22 mouse cellular contexts compared by ENCODE assay signal in genomic region chr5:129580046-129580445, GRCm38 (mm10). TPM values are rescaled to one million over a fixed set of nuclear protein-coding genes. Genes with fewer than 3 reads are reported as not detected.
DNase-seq lines count a peak whose midpoint lies in the region; ATAC-seq and TF ChIP-seq lines count a peak whose summit lies in the region.
"Had no signal": no experiment of that assay in that cellular context is flagged by ENCODE, and none has a peak within 500 bp of the region (broad histone marks: within the 10 kb centered on the region; RNA-seq: fewer than 3 reads in every experiment).

No protein-coding gene starts in this region.

- ATAC-seq in lung, embryonic 14.5 days (ENCODE audit: insufficient read depth): no peak
- ATAC-seq in liver, embryonic 11.5 days (replicated peaks; ENCODE audit: low FRiP score): no peak
- ATAC-seq: activated CD4-positive, CD25-positive, alpha-beta regulatory T cell, adult 4 months; CD4-positive, CD25-positive, alpha-beta regulatory T cell, adult 4 months; intestine, embryonic 16.5 days had no signal

- no peaks in the 10 kb centered on the region for H3K9me3 ChIP-seq in heart, embryonic 10.5 days
- no peaks in the 10 kb centered on the region for H3K9me3 ChIP-seq in lung, embryonic 14.5 days (ENCODE audit: low read depth, low read length)
- H3K9me3 ChIP-seq in liver, embryonic 11.5 days (ENCODE audit: control insufficient read depth, low read length): no peaks in the 10 kb centered on the region
- H3K9me3 ChIP-seq: limb, embryonic 15.5 days; lung, embryonic 15.5 days; midbrain, embryonic 10.5 days; stomach, embryonic 15.5 days had no signal

- DNase-seq in heart, postnatal 4 days: peak; percentile 25
- DNase-seq in heart, embryonic 10.5 days (ENCODE audit: low spot score): no peak
- DNase-seq in lung, embryonic 14.5 days: peak; percentile 67
- DNase-seq in lung, postnatal 25 days (ENCODE audit: low spot score): no peak
- DNase-seq in embryo, embryonic 10.5 days (ENCODE audit: low spot score): peak; percentile 31
- DNase-seq in left cerebral cortex, postnatal 36 days (ENCODE audit: low spot score in 2 of 2): peak; percentile 55 to 76
- DNase-seq in urinary bladder, postnatal 10 days (ENCODE audit: low spot score): no peak
- DNase-seq in liver, embryonic 11.5 days (ENCODE audit: low spot score): no peak
- DNase-seq: adrenal gland, postnatal 36 days; cerebellum, adult 11 months; cerebellum, postnatal 36 days; gastrocnemius, postnatal 25 days; thymus, postnatal 14 days had no signal

- 9% methylated on average over 6 of the region's 6 CpGs for WGBS in heart, embryonic 10.5 days
- 9% methylated on average over 6 of the region's 6 CpGs for WGBS in lung, embryonic 14.5 days
- 8% methylated on average over 6 of the region's 6 CpGs for WGBS in liver, embryonic 11.5 days

- H3K4me1 ChIP-seq in heart, embryonic 10.5 days: peaks cover 17% of the 10 kb centered on the region
- no peaks in the 10 kb centered on the region for H3K4me1 ChIP-seq in lung, embryonic 14.5 days (ENCODE audit: insufficient read depth)
- H3K4me1 ChIP-seq in liver, embryonic 11.5 days (replicated peaks; ENCODE audit: control insufficient read depth, insufficient read depth, low read length): peaks cover 11% of the 10 kb centered on the region

- no peak overlapping the region for H3K4me2 ChIP-seq in lung, embryonic 14.5 days
- no peak overlapping the region for H3K4me2 ChIP-seq in liver, embryonic 11.5 days
- H3K4me2 ChIP-seq: heart, embryonic 11.5 days; limb, embryonic 15.5 days; lung, embryonic 15.5 days; stomach, embryonic 15.5 days had no signal

- H3K9ac ChIP-seq in lung, embryonic 14.5 days: no peak overlapping the region
- H3K9ac ChIP-seq in liver, embryonic 11.5 days (ENCODE audit: low read depth, low read length): no peak overlapping the region
- H3K9ac ChIP-seq: limb, embryonic 15.5 days; lung, embryonic 15.5 days; stomach, embryonic 15.5 days had no signal

- no peak overlapping the region for H3K4me3 ChIP-seq in heart, embryonic 10.5 days
- H3K4me3 ChIP-seq in lung, embryonic 14.5 days (ENCODE audit: low read depth, low read length): no peak overlapping the region
- H3K4me3 ChIP-seq in liver, embryonic 11.5 days (ENCODE audit: low read depth, low read length): no peak overlapping the region
- H3K4me3 ChIP-seq: erythroblast, embryonic 14.5 days; limb, embryonic 15.5 days; lung, embryonic 15.5 days; midbrain, embryonic 10.5 days; stomach, embryonic 15.5 days had no signal

- no peaks in the 10 kb centered on the region for H3K36me3 ChIP-seq in heart, embryonic 10.5 days
- no peaks in the 10 kb centered on the region for H3K36me3 ChIP-seq in lung, embryonic 14.5 days (ENCODE audit: insufficient read depth)
- no peaks in the 10 kb centered on the region for H3K36me3 ChIP-seq in liver, embryonic 11.5 days (ENCODE audit: control insufficient read depth, insufficient read depth, low read length)
- H3K36me3 ChIP-seq: limb, embryonic 15.5 days; lung, embryonic 15.5 days; midbrain, embryonic 10.5 days; stomach, embryonic 15.5 days had no signal

- intact Hi-C loops in left cerebral cortex, postnatal 36 days (cut with DNase I): loop anchor here (5.0 kb wide), 2 partner anchors 48 to 78 kb away; partner anchors contain the start of gene Sfswap

- no peak for TF ChIP-seq CTCF in lung, embryonic 14.5 days (IDR thresholded peaks at IDR 0.05; ENCODE audit: low read depth)

- no peak overlapping the region for H3K27ac ChIP-seq in heart, embryonic 10.5 days
- H3K27ac ChIP-seq in lung, embryonic 14.5 days (ENCODE audit: low read depth): no peak overlapping the region
- no peak overlapping the region for H3K27ac ChIP-seq in liver, embryonic 11.5 days (ENCODE audit: low read depth, low read length)
- H3K27ac ChIP-seq: limb, embryonic 15.5 days; lung, embryonic 15.5 days; midbrain, embryonic 10.5 days; stomach, embryonic 15.5 days had no signal

- peaks cover 41% of the 10 kb centered on the region for H3K27me3 ChIP-seq in heart, embryonic 10.5 days (ENCODE audit: insufficient read depth, poor library complexity, severe bottlenecking)
- peaks cover 36% of the 10 kb centered on the region for H3K27me3 ChIP-seq in lung, embryonic 14.5 days (ENCODE audit: insufficient read depth, low read length)
- H3K27me3 ChIP-seq in liver, embryonic 11.5 days (replicated peaks; ENCODE audit: control insufficient read depth, insufficient read depth, low read length): peaks cover 47% of the 10 kb centered on the region

RNA-seq across cellular contexts. Expression of gene Mmp17, which starts 3.9 kb away (rescaled TPM):
- 1 to 10 TPM; 1.0 to 1.5 TPM for total RNA-seq in heart, postnatal 4 days (2021)
- 0.71 and 1.3 TPM in 2 replicates for polyA plus RNA-seq in heart, embryonic 10.5 days (2016; fragmentation: Nextera tagmentation; extraction: Ambion mirVana)
- 1.4 and 1.5 TPM in 2 replicates for polyA plus RNA-seq in lung, embryonic 14.5 days (2014; fragmentation: Nextera tagmentation; extraction: Ambion mirVana)
- 100 to 1,000 TPM; 112 to 116 TPM for total RNA-seq in left cerebral cortex, postnatal 36 days (2021)
- polyA plus RNA-seq in liver, embryonic 11.5 days (2014; fragmentation: Nextera tagmentation; extraction: Ambion mirVana): 0.44 and 0.67 TPM in 2 replicates

Comparison
In these comparisons a context has a peak if more than half of its experiments do, and no peak if none do; other contexts are left out.
1. DNase-seq: peak in heart, postnatal 4 days (single experiment), lung, embryonic 14.5 days (single experiment), embryo, embryonic 10.5 days (single experiment) and left cerebral cortex, postnatal 36 days (2 of 2); none in heart, embryonic 10.5 days (single experiment), lung, postnatal 25 days (single experiment), urinary bladder, postnatal 10 days (single experiment) and liver, embryonic 11.5 days (single experiment).